Mouse (Mus musculus) embryonic facial prominence, embryonic 11.5 days (tissue): ENCODE data around the gene Meis3. TPM values are rescaled to one million over a fixed set of nuclear protein-coding genes. Genes with fewer than 3 reads are reported as not detected.
A peak's percentile ranks its signal among the peaks of the same experiment; 100 is the strongest.

Experiments used
- ATAC-seq: fragments of 200-750 bp; cut with Nextera tagmentation; replicated peaks from 2 replicates; pipeline ENCODE4 v1.8.0; 2017; ENCODE audit warnings: low read depth; ENCODE audit not compliant: insufficient number of reproducible peaks, low FRiP score, low TSS enrichment
- DNase-seq: peaks from one replicate; pipeline ENCODE4 v3.0.0-alpha.2; 2015; ENCODE audit warnings: low spot score
- H3K27ac ChIP-seq: fragments of 300-500 bp; sonication (generic); replicated peaks from 2 replicates; pipeline ENCODE4 v1.5.1; 2014; ENCODE audit warnings: mild to moderate bottlenecking, low read depth, low read length, control low read depth
- H3K27me3 ChIP-seq: fragments of 300-500 bp; sonication (generic); 2 replicates; pipeline ENCODE4 v1.6.1; 2014; ENCODE audit warnings: mild to moderate bottlenecking, low read length, moderate library complexity, mixed read lengths; ENCODE audit not compliant: control insufficient read depth, insufficient read depth
- H3K36me3 ChIP-seq: fragments of 300-500 bp; sonication (generic); replicated peaks from 2 replicates; pipeline ENCODE4 v1.6.1; 2014; ENCODE audit warnings: low read depth, mild to moderate bottlenecking, low read length, moderate library complexity, mixed read lengths; ENCODE audit not compliant: control insufficient read depth, insufficient read depth
- H3K4me1 ChIP-seq: fragments of 300-500 bp; sonication (generic); 2 replicates; pipeline ENCODE4 v1.6.1; 2014; ENCODE audit warnings: low read length, mixed read lengths; ENCODE audit not compliant: control insufficient read depth, insufficient read depth
- H3K4me2 ChIP-seq: fragments of 300-500 bp; sonication (generic); 2 replicates; pipeline ENCODE4 v1.6.1; 2014; ENCODE audit warnings: low read depth, mild to moderate bottlenecking, control low read depth, low read length, moderate library complexity
- H3K4me3 ChIP-seq: fragments of 300-500 bp; sonication (generic); 2 replicates; pipeline ENCODE4 v1.5.1; 2014; ENCODE audit warnings: low read depth, low read length, control low read depth
- H3K9ac ChIP-seq: fragments of 300-500 bp; sonication (generic); replicated peaks from 2 replicates; pipeline ENCODE4 v1.6.1; 2014; ENCODE audit warnings: mild to moderate bottlenecking, control low read depth, low read length
- H3K9me3 ChIP-seq: fragments of 300-500 bp; sonication (generic); replicated peaks from 2 replicates; pipeline ENCODE4 v1.6.1; 2016; ENCODE audit warnings: mild to moderate bottlenecking, low read length, inconsistent platforms, mixed read lengths; ENCODE audit not compliant: control insufficient read depth
- WGBS: fragments of 180-500 bp; shearing (Covaris S2); extraction: QIAGEN DNeasy Blood & Tissue Kit; methylation state at CpG from one replicate; pipeline ENCODE4 v1.1.7; 2014; 5-methylcytosine and 5-hydroxymethylcytosine counted together
- polyA plus RNA-seq: library from polyadenylated mRNA; unstranded; fragments of >200 nt; fragmentation: Nextera tagmentation; extraction: Ambion mirVana; gene quantifications from 2 replicates; pipeline ENCODE4 v1.2.1, GENCODE M21; 2014

Meis3 gene
- polyA plus RNA-seq: 34.0 and 47.1 TPM in 2 replicates

DNA sequence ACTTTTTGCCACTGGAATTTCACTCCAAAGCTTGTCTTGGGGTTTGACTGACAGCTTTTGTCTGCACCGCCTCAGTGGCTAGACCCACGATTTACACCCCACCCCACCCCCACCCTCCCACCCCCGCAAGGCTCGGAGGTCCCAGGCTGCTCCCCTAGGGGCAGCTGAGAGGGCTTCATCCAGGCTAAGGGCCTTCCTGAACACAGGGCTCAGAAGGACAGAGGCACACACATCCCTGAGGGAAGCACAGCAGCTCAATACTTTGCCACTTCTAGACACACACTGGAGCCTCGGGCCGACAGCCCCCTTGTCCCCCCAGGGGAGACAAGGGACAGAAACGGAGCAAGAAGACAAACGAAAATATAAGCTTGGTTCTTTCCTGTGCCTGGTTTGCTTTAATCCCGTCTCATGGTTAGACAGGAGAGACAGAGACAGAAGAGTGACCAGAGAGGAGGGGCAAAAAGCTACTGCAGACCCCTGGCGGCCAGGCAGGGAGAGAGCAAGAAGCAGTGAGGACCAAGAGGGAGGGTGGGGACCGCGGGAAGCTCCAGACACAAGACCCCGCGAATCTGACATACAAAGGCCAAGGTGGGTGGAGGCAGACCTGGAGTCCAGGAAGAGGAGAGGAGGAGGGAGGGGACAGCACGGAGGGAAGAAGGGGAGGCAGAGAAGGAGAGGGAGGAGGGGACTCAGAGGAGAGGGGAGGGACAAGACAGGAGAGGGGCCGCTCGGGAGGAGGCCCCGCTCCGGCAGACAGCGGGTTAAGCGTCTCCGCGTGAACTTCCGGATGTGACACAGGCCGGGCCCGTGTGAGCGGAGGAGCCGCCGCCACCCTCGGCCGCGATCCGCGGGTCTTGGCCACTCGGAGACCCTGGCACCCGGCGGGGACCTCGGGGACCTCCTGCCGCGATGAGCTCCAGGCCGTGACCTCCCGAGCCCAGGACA, at the start of gene Meis3:
TSS of gene Meis3 (plus strand) at position 494 of the 945 bp plus-strand sequence.
- H3K4me2 ChIP-seq: peak within 1 kb of the TSS; percentile 82
- H3K4me3 ChIP-seq: peak within 1 kb of the TSS; percentile 55
- peak within 1 kb of the TSS; percentile 28 for H3K27ac ChIP-seq
- no peaks in the 10 kb centered on the region for H3K9me3 ChIP-seq
- no peaks in the 10 kb centered on the region for H3K27me3 ChIP-seq
- no peaks in the 10 kb centered on the region for H3K4me1 ChIP-seq
- DNase-seq (peak; percentile 74), ATAC-seq (peak; percentile 88)
- H3K36me3 ChIP-seq: no peaks in the 10 kb centered on the region
- H3K9ac ChIP-seq: peak within 1 kb of the TSS; percentile 74
- WGBS: under 1% methylated on average over 42 of the region's 42 CpGs

DNA sequence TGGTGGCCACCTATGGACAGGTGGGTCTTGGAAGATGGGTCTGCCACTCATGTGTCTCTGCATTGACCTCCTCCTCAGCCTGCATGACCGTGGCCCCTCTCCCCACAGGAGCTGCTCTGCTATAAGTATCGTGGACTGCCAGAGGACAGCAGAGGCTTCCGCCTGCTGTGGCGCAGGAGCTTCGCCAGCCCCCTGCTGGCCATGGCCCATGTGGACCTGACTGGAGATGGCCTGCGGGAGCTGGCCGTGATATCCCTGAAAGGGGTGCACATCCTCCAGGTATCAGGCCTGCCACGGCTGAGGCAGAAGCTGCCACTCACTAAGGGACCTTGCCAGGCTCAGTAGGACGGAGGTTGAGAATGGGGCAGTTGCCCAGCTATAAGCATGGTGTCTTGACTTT, 49.1 kb upstream of the Meis3 start:
- Histone ChIP-seq H3K4me3 (no peak overlapping the region), H3K9me3 (no peaks in the 10 kb centered on the region), H3K4me1 (no peaks in the 10 kb centered on the region; the same call in 1 of the 2 replicates), H3K4me2 (no peak overlapping the region), H3K9ac (no peak overlapping the region), H3K36me3 (no peaks in the 10 kb centered on the region), H3K27me3 (no peaks in the 10 kb centered on the region), H3K27ac (no peak overlapping the region)
- DNase-seq (no peak), ATAC-seq (no peak)
- WGBS: 82% methylated on average over 9 of the region's 9 CpGs

DNA sequence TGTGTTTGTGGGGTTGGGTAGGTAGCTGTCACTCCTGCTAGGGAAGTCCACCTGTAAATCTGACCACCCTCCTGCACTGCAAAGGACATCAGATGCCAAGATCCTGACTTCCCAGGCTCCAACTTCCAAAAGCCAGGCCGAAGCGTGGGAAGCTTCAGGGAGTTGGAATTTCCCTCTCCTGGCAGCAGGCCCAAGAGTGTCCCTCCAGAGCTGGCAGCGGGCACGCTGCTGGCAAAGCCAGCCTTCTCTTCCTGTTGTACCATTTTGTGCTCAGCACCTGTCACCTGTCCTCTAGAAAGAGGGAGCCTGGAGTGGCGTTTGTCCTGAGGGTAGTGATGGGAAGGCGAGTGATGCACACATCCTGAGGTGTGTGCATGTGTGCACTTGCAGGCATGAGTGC, 46.5 kb upstream of the Meis3 start:
- ATAC-seq (no peak), DNase-seq (no peak)
- H3K27ac ChIP-seq: no peak overlapping the region
- H3K4me1 ChIP-seq: peaks cover 6% of the 10 kb centered on the region; the same call in 1 of the 2 replicates
- H3K4me2 ChIP-seq: no peak overlapping the region
- no peaks in the 10 kb centered on the region for H3K9me3 ChIP-seq
- H3K4me3 ChIP-seq: no peak overlapping the region
- no peaks in the 10 kb centered on the region for H3K27me3 ChIP-seq
- H3K36me3 ChIP-seq: no peaks in the 10 kb centered on the region
- WGBS: 90% methylated on average over 6 of the region's 6 CpGs
- no peak overlapping the region for H3K9ac ChIP-seq

DNA sequence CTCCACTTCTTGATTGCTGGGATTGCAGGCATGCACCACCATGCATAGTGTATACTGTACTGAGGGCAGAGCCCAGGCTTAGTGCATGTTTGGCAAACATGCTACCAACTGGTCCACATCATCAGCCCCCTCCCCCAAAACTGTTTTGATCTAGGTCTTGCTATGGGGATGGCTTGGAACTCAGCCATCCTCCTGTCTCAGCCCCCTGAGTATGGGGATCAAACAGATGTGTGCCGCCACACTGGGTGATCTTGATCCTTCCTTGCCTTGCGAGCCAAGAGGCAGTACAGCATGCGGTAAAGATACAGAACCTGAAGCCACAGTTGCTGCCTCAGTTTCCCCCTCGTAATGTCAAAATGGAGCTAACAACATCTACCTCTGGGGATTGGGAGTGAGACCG, 46.0 kb upstream of the Meis3 start:
- Histone ChIP-seq H3K4me2 (no peak overlapping the region), H3K9ac (no peak overlapping the region), H3K4me1 (peaks cover 6% of the 10 kb centered on the region; the same call in 1 of the 2 replicates), H3K4me3 (no peak overlapping the region), H3K27me3 (no peaks in the 10 kb centered on the region), H3K36me3 (no peaks in the 10 kb centered on the region), H3K27ac (no peak overlapping the region), H3K9me3 (no peaks in the 10 kb centered on the region)
- ATAC-seq (no peak), DNase-seq (no peak)
- 66% methylated on average over 5 of the region's 5 CpGs for WGBS

DNA sequence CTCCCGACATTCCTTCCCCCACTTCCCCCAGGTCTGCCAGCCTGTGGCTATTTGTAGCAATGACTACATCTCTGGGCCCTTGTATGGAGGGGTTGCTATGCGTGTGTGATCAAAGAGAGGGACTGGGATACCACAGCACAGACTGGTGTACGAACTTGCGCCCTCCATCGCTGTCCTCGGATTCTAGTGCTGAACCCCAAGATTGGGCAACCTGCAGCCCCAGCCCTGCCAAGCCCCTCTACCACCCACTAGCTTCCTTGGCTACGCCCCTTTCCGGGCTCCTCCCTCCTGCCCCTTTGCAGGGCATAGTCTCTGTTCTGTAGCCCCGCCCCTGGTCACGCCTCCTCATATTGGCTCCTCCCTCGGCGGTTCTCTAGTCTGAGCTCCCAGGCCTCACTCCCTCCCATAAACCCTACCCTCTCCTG, 45.5 kb upstream of the Meis3 start, which contains the start of gene Slc8a2:
TSS of gene Slc8a2 (plus strand) at position 406 of the 425 bp plus-strand sequence.
- peak; percentile 85 for DNase-seq
- no peak for ATAC-seq
- Histone ChIP-seq H3K4me3 (peak within 1 kb of the TSS; percentile 43), H3K27me3 (no peaks in the 10 kb centered on the region), H3K36me3 (no peaks in the 10 kb centered on the region), H3K27ac (peak within 1 kb of the TSS; percentile 41; the same call in 1 of the 2 replicates), H3K4me1 (peaks cover 6% of the 10 kb centered on the region; the same call in 1 of the 2 replicates), H3K4me2 (peak within 1 kb of the TSS; percentile 82), H3K9me3 (no peaks in the 10 kb centered on the region), H3K9ac (peak within 1 kb of the TSS; percentile 41)
- WGBS: 2% methylated on average over 12 of the region's 12 CpGs

DNA sequence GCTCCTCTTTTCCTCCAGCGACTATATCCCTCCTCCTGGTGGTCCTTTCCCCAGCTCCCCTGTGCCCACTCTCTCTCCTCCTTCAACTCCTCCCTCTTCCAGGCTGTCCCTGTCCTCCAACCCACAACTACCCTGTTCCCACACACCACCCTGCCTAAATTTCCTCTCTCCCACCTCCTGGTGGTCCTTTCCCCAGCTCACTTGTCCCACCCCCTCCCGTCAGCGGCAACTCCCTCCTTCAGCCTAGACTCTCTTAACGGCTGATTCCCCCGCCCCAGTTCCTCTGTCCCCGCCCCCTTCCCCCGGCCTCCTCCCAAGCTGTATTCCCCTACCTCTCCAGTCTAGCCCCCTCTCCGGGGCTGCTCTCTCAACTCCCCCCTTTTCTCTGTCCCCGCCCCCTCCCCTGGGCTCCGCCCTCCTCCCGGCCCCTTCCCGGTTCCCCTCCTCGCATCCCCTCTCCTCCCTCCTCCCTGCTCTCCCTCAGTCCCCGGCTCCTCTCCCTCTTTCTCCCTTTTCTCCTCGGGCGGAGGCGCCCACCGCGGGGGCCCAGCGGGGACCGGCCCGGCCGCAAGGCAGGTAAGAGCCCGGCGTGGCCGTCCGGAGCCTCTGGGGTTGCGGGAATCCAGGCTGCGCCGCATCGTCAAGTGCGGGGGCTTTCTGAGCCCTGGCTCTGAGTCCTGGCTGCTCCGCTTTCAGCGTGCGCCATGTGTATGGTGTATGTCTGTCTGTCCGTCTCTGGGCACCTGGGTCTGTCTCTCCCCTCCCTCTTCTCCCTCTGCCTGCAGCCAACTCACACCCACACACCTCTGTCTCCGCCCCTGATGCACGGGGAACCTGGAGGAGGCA, 44.8 kb upstream of the Meis3 start:
- peaks cover 6% of the 10 kb centered on the region; the same call in 1 of the 2 replicates for H3K4me1 ChIP-seq
- DNase-seq (peak; percentile 90), ATAC-seq (peak; percentile 83)
- H3K27ac ChIP-seq: peak overlapping the region; percentile 41; the same call in 1 of the 2 replicates
- H3K4me2 ChIP-seq: peak overlapping the region; percentile 82
- peak overlapping the region; percentile 41 for H3K9ac ChIP-seq
- no peaks in the 10 kb centered on the region for H3K36me3 ChIP-seq
- H3K4me3 ChIP-seq: peak overlapping the region; percentile 43
- 1% methylated on average over 37 of the region's 38 CpGs for WGBS
- H3K9me3 ChIP-seq: no peaks in the 10 kb centered on the region
- H3K27me3 ChIP-seq: no peaks in the 10 kb centered on the region

DNA sequence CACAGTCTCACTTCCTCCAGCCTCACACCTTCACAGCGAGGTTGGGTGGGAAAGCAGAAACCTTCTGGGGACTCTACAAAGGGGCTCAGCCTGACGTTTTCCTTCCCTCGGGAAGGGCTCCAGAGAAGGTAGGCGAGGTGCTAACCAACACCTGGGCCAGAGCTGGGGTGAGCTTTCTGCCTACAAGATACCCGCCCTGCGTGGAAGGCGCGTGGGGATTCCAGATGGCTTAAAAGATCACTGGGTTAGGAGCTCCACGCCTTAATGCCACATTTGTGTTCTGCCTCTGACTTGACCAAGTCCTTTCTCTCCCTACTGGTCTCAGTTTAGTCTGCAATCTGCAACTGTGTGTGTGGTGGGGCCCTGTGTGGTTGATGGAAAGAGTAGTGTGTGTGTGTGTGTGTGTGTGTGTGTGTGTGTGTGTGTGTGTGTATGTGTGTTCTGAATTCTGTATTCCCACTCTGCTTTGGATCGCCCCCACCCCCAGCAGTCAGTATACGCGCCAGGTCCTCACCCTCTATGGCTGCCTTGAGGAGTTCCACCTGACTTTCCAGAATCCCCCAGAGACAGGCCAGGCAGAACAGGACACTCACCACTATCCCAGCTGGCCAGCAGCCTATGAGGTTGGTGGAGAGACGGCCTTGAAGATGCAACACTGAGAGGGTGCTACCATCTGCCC, 43.8 kb upstream of the Meis3 start:
- Histone ChIP-seq H3K36me3 (no peaks in the 10 kb centered on the region), H3K4me1 (peaks cover 6% of the 10 kb centered on the region; the same call in 1 of the 2 replicates), H3K27me3 (no peaks in the 10 kb centered on the region), H3K9me3 (no peaks in the 10 kb centered on the region), H3K4me3 (peak overlapping the region; percentile 43), H3K9ac (peak overlapping the region; percentile 5; the same call in 1 of the 2 replicates), H3K27ac (no peak overlapping the region), H3K4me2 (peak overlapping the region; percentile 82)
- ATAC-seq: no peak
- 37% methylated on average over 13 of the region's 13 CpGs for WGBS
- DNase-seq: no peak
